Mouse (Mus musculus) C2C12 (cell line): ENCODE data around the gene Pot1b. TPM values are rescaled to one million over a fixed set of nuclear protein-coding genes. Genes with fewer than 3 reads are reported as not detected.

Experiments
- H3K27me3 ChIP-seq: one replicate; pipeline ENCODE4 v1.6.1; 2011; ENCODE audit not compliant: control insufficient read depth, insufficient read depth, insufficient read length
- H3K36me3 ChIP-seq: one replicate; pipeline ENCODE4 v1.6.1; 2011; ENCODE audit not compliant: control insufficient read depth, insufficient read depth
- H3K4me3 ChIP-seq: one replicate; pipeline ENCODE4 v1.5.1; 2011; ENCODE audit warnings: mild to moderate bottlenecking, control low read depth; ENCODE audit not compliant: poor library complexity, insufficient read depth, severe bottlenecking
- H3K79me2 ChIP-seq: one replicate; pipeline ENCODE4 v1.6.1; 2011; ENCODE audit not compliant: control insufficient read depth, insufficient read depth
- H3K79me3 ChIP-seq: one replicate; pipeline ENCODE4 v1.6.1; 2011; ENCODE audit warnings: low read depth, control low read depth
- H3ac ChIP-seq: one replicate; pipeline ENCODE3; 2011; ENCODE audit warnings: low read depth; ENCODE audit not compliant: control insufficient read depth, insufficient read length
- CEBPB ChIP-seq: IDR thresholded peaks from one replicate; pipeline ENCODE4 v1.6.1; 2011; ENCODE audit warnings: low read depth, mild to moderate bottlenecking, control low read depth, moderate library complexity
- CTCF ChIP-seq: IDR thresholded peaks from one replicate; pipeline ENCODE4 v1.5.1; 2011; ENCODE audit not compliant: control insufficient read depth, insufficient read depth, insufficient read length
- FOSL1 ChIP-seq: IDR thresholded peaks from one replicate; pipeline ENCODE4 v1.8.0; 2011; ENCODE audit warnings: mild to moderate bottlenecking, low read length; ENCODE audit not compliant: poor library complexity, insufficient read depth, severe bottlenecking
- MAX ChIP-seq: IDR thresholded peaks from one replicate; pipeline ENCODE4 v1.6.1; 2011; ENCODE audit warnings: mild to moderate bottlenecking, control low read depth
- MYOD1 ChIP-seq: IDR thresholded peaks from one replicate; pipeline ENCODE4 v1.6.1; 2011; ENCODE audit warnings: low read depth; ENCODE audit not compliant: control insufficient read depth, insufficient read length
- MYOG ChIP-seq: IDR thresholded peaks from one replicate; pipeline ENCODE4 v1.6.1; 2011; ENCODE audit not compliant: control insufficient read depth, insufficient read length; ENCODE audit errors: extremely low read depth
- USF1 ChIP-seq: IDR thresholded peaks from one replicate; pipeline ENCODE4 v1.6.1; 2011; ENCODE audit warnings: low read depth, mild to moderate bottlenecking, control low read depth, moderate library complexity
- long read RNA-seq, 2 experiments: library from polyadenylated mRNA; unstranded; transcript quantifications; one replicate each; pipeline ENCODE4 v2.0.0; 2019 to 2020
- polyA plus RNA-seq: library from polyadenylated mRNA; unstranded; fragments of >200 nt; fragmentation: generic; extraction: Trizol; gene quantifications from one replicate; pipeline ENCODE4 v1.2.1, GENCODE M21; 2012; ENCODE audit warnings: missing spikeins

Gene Pot1b
- 1.8 TPM for polyA plus RNA-seq
- long read RNA-seq, experiment 1, partial matches to known transcripts, result 1 of 1 reads
- long read RNA-seq, experiment 1, other reads (novel, unspliced or antisense), result 0 of 1 reads
- long read RNA-seq, experiment 2, partial matches to known transcripts, result 1 of 4 reads
- long read RNA-seq, experiment 2, other reads (novel, unspliced or antisense), result 2 of 4 reads

- Histone ChIP-seq H3K36me3 (peaks cover 10% of the 10 kb centered on the region), H3ac (peak within 1 kb of the TSS; percentile 58), H3K79me3 (no peaks in the 10 kb centered on the region), H3K79me2 (peaks cover 5% of the 10 kb centered on the region), H3K27me3 (no peaks in the 10 kb centered on the region), H3K4me3 (peak within 1 kb of the TSS; percentile 93)
- TF ChIP-seq USF1, result no peak
- no peak for TF ChIP-seq MYOD1
- TF ChIP-seq CTCF, result no peak
- no peak for TF ChIP-seq MYOG
- no peak for TF ChIP-seq CEBPB
- no peak for TF ChIP-seq FOSL1
- no peak for TF ChIP-seq MAX
Observed at GRCm38 (mm10) chr17:55711984-55712811, at the start of gene Pot1b. TSS of gene Pot1b (minus strand) at chr17:55712628.

GRCm38 (mm10) chr17:55751170-55751569 is 38.7 kb upstream of the Pot1b start:
- Histone ChIP-seq H3K79me2 (no peaks in the 10 kb centered on the region), H3ac (no peak overlapping the region), H3K4me3 (no peak overlapping the region), H3K36me3 (no peaks in the 10 kb centered on the region), H3K79me3 (no peaks in the 10 kb centered on the region), H3K27me3 (no peaks in the 10 kb centered on the region)
- TF ChIP-seq FOSL1, result no peak
- TF ChIP-seq CEBPB, result no peak
- no peak for TF ChIP-seq MAX
- no peak for TF ChIP-seq USF1
- TF ChIP-seq MYOG, result no peak
- no peak for TF ChIP-seq MYOD1
- no peak for TF ChIP-seq CTCF

- Histone ChIP-seq H3K4me3 (no peak within 1 kb of the TSS), H3K79me3 (no peaks in the 10 kb centered on the region), H3K36me3 (no peaks in the 10 kb centered on the region), H3K27me3 (no peaks in the 10 kb centered on the region), H3K79me2 (no peaks in the 10 kb centered on the region), H3ac (no peak within 1 kb of the TSS)
- TF ChIP-seq CTCF (no peak), USF1 (no peak), MYOG (no peak), MAX (no peak), FOSL1 (no peak), MYOD1 (no peak)
Observed at GRCm38 (mm10) chr17:55749786-55750185, 37.4 kb upstream of the Pot1b start, which contains the start of gene Adgre4. TSS of gene Adgre4 (plus strand) at chr17:55749984.

DNA sequence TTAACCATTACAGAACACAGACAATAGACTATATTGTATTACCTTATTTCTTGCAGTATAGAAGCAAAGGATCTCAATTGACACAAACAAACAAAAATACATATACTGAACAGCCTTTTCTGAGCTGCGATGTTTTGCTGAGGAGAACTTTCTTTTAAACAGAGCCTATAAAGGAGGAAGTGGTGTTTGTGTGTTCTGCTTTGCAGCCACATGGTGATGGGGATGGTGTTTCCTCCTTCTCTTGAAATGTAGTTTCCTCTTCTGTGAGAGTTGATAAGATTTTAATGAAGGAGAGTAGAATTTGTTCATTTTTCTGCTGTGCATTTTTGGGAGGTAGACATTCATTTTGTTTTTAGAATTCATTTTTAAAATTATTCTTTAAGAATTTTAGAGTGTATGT is 24.2 kb upstream of the Pot1b start:
- no peak for TF ChIP-seq MYOG
- no peak for TF ChIP-seq MAX
- TF ChIP-seq FOSL1, result no peak
- TF ChIP-seq MYOD1, result no peak
- no peak for TF ChIP-seq CEBPB
- no peak for TF ChIP-seq USF1
- no peak for TF ChIP-seq CTCF
- Histone ChIP-seq H3K79me3 (no peaks in the 10 kb centered on the region), H3K79me2 (no peaks in the 10 kb centered on the region), H3ac (no peak overlapping the region), H3K36me3 (no peaks in the 10 kb centered on the region), H3K4me3 (no peak overlapping the region), H3K27me3 (no peaks in the 10 kb centered on the region)

GRCm38 (mm10) chr17:55726193-55726592 is 13.8 kb upstream of the Pot1b start:
- no peak overlapping the region for H3ac ChIP-seq
- no peak for TF ChIP-seq CEBPB
- TF ChIP-seq MYOD1, result no peak
- no peak for TF ChIP-seq MAX
- TF ChIP-seq MYOG, result no peak
- no peak for TF ChIP-seq FOSL1
- no peak for TF ChIP-seq USF1
- TF ChIP-seq CTCF, result no peak

GRCm38 (mm10) chr17:55722250-55722649 is 9.8 kb upstream of the Pot1b start:
- H3K4me3 ChIP-seq, result no peak overlapping the region
- no peaks in the 10 kb centered on the region for H3K79me2 ChIP-seq
- no peaks in the 10 kb centered on the region for H3K36me3 ChIP-seq
- no peak for TF ChIP-seq FOSL1
- no peak for TF ChIP-seq CEBPB
- TF ChIP-seq USF1, result no peak
- TF ChIP-seq MAX, result no peak
- no peak for TF ChIP-seq MYOG
- no peak for TF ChIP-seq MYOD1
- no peak for TF ChIP-seq CTCF
- H3K27me3 ChIP-seq, result no peaks in the 10 kb centered on the region
- no peak overlapping the region for H3ac ChIP-seq
- no peaks in the 10 kb centered on the region for H3K79me3 ChIP-seq

More at GRCm38 (mm10) chr17:55726193-55726592, 13.8 kb upstream of the Pot1b start:
- H3K36me3 ChIP-seq, result no peaks in the 10 kb centered on the region
- H3K27me3 ChIP-seq, result no peaks in the 10 kb centered on the region
- H3K79me3 ChIP-seq, result no peaks in the 10 kb centered on the region
- no peak overlapping the region for H3K4me3 ChIP-seq
- H3K79me2 ChIP-seq, result no peaks in the 10 kb centered on the region
